Mouse (Mus musculus) olfactory bulb, adult 2 months (tissue): ENCODE measurements around the gene Rbp7. TPM values are rescaled to one million over a fixed set of nuclear protein-coding genes. Genes with fewer than 3 reads are reported as not detected.
A peak's percentile ranks its signal among the peaks of the same experiment; 100 is the strongest.

Experiments
- H3K27ac ChIP-seq: fragments of 200-500 bp; 2 replicates; pipeline ENCODE4 v1.5.1; 2012; ENCODE audit warnings: low read depth, low read length; ENCODE audit not compliant: insufficient read depth
- H3K4me1 ChIP-seq: fragments of 200-500 bp; 2 replicates; pipeline ENCODE4 v1.6.1; 2012; ENCODE audit warnings: low read length; ENCODE audit not compliant: control insufficient read depth, insufficient read depth
- H3K4me3 ChIP-seq: fragments of 200-500 bp; 2 replicates; pipeline ENCODE4 v1.5.1; 2012; ENCODE audit warnings: mild to moderate bottlenecking, low read depth, low read length, moderate library complexity; ENCODE audit not compliant: insufficient read depth
- CTCF ChIP-seq: fragments of 200-500 bp; IDR thresholded peaks from 2 replicates; pipeline ENCODE4 v1.5.1; 2012; ENCODE audit warnings: low read depth, mild to moderate bottlenecking, low read length, moderate library complexity; ENCODE audit not compliant: insufficient read depth
- POLR2A ChIP-seq: fragments of 200-500 bp; IDR thresholded peaks from 2 replicates; pipeline ENCODE4 v1.6.1; 2012; ENCODE audit warnings: mild to moderate bottlenecking, low read depth, low read length, moderate library complexity; ENCODE audit not compliant: insufficient read depth
- WGBS: fragments of 180-500 bp; shearing (Covaris S2); methylation state at CpG from one replicate; pipeline ENCODE4 v1.1.7; 2018; 5-methylcytosine and 5-hydroxymethylcytosine counted together
- polyA plus RNA-seq: library from polyadenylated mRNA; stranded (reverse); fragments of >200 nt; gene quantifications from 2 replicates; pipeline ENCODE4 v1.2.4, GENCODE M21; 2012; ENCODE audit warnings: low replicate concordance; ENCODE audit not compliant: missing spikeins, insufficient read depth, insufficient read length

Rbp7 gene
- polyA plus RNA-seq, 1 experiment = not detected

- H3K27ac ChIP-seq = no peak overlapping the region
- no peak overlapping the region for H3K4me3 ChIP-seq
- WGBS = 68% methylated on average over 2 of the region's 2 CpGs
- peaks cover 39% of the 10 kb centered on the region for H3K4me1 ChIP-seq
- TF ChIP-seq POLR2A (no peak), CTCF (no peak)
Observed at GRCm38 (mm10) chr4:149416986-149417385, 37.8 kb downstream of the Rbp7 start.

DNA sequence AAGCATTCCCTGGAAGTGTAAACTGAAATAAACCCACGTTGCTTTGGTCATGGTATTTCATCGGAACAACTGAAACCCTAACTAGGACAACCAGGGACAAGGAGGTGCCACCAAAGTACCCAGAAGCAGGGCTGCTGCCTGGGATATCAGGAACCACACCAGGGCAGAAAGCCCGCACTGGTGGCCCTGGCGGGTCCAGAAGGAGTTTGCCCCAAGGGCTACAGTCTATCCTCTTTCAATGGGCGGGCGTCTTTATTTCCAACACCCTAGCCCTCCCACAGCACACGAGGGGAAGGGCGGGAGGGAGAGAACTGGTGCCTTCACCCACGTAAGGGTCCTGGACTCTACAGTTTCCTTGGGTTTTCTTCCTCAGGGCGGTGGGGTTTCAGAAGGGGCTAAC lies 38.4 kb downstream of the Rbp7 start:
- Histone ChIP-seq H3K4me1 (peaks cover 34% of the 10 kb centered on the region), H3K4me3 (no peak overlapping the region), H3K27ac (no peak overlapping the region)
- 56% methylated on average over 10 of the region's 10 CpGs for WGBS
- TF ChIP-seq POLR2A = no peak

DNA sequence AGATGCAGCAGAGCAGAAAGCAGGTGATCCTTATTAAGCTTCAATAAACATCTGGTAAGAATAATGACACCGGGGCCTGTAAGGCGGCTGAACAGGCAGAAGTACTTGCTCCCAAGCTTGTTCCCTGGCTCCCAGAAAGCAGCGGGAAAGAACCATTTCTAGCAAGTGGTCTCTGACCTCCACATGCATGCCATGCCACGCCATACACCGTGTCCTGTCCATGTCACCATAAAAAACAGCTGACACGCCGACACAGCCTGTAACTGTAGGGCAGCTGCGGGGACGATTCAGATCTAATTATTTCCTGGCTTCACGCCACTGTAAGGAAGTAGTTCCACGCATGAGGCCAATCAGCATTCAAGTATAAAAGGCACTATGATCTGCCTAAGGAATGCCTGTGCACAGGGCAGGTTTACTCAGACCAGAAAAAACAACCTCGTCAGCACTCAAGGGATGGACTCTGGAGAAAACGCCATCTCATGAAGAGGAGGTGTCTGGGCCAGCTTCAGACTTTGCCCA lies 39.1 kb downstream of the Rbp7 start:
- H3K27ac ChIP-seq = no peak overlapping the region
- TF ChIP-seq POLR2A (no peak), CTCF (no peak)
- H3K4me1 ChIP-seq = peaks cover 33% of the 10 kb centered on the region
- 21% methylated on average over 13 of the region's 13 CpGs for WGBS
- H3K4me3 ChIP-seq = no peak overlapping the region

DNA sequence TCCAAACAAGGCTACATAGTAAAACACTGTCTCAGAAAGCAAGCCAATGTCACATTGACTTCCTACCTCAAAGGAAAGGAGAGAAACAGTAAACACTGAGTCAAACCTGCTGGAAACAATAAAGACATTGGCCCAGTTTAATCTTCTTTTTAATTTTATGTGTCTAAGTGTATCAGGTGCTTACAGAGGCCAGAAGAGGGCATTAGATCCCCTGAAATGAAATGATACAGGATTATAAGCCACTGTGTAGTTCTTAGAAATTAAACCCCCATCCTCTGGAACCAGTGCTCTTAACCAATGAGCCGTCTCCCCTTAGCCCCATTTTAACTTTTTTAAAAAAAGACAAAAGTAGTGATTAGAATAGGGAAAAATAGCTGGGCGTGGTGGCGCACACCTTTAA lies 40.5 kb downstream of the Rbp7 start:
- Histone ChIP-seq H3K4me1 (peaks cover 30% of the 10 kb centered on the region), H3K4me3 (no peak overlapping the region), H3K27ac (no peak overlapping the region)
- WGBS = 86% methylated on average over 3 of the region's 3 CpGs
- TF ChIP-seq CTCF (no peak), POLR2A (no peak)

- no peak overlapping the region for H3K4me3 ChIP-seq
- WGBS = 90% methylated on average over 4 of the region's 4 CpGs
- TF ChIP-seq CTCF = no peak
- TF ChIP-seq POLR2A = no peak
Observed at GRCm38 (mm10) chr4:149409759-149410158, 45.0 kb downstream of the Rbp7 start.

GRCm38 (mm10) chr4:149408331-149408730 lies 46.4 kb downstream of the Rbp7 start:
- Histone ChIP-seq H3K27ac (no peak overlapping the region), H3K4me1 (peaks cover 21% of the 10 kb centered on the region), H3K4me3 (no peak overlapping the region)
- TF ChIP-seq POLR2A (no peak), CTCF (no peak)
- 91% methylated on average over 6 of the region's 6 CpGs for WGBS

More at GRCm38 (mm10) chr4:149409759-149410158, 45.0 kb downstream of the Rbp7 start:
- Histone ChIP-seq H3K27ac (no peak overlapping the region), H3K4me1 (peaks cover 15% of the 10 kb centered on the region)

DNA sequence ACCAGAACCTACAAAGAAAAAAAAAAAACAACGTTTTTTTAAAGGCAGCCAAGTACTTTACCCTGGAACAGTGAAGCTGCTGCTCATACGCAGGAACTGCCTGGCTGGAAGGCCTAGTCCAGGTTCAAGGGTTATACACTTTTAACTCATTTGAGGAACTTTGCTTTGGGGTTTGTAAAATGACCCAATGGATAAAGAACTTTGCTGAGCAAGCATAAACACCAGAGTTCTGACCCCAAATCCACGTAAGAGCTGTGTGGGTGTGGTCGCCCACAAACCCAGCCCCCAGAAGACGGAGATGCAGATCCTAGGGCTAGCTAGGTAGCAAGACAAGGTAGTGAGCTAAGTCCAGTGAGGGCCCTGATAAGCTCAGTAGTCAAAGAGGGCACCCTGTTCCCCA lies 47.3 kb downstream of the Rbp7 start:
- no peak for TF ChIP-seq POLR2A
- TF ChIP-seq CTCF = no peak
- no peak overlapping the region for H3K27ac ChIP-seq
- peaks cover 28% of the 10 kb centered on the region for H3K4me1 ChIP-seq
- no peak overlapping the region for H3K4me3 ChIP-seq
- WGBS = 83% methylated on average over 5 of the region's 5 CpGs

DNA sequence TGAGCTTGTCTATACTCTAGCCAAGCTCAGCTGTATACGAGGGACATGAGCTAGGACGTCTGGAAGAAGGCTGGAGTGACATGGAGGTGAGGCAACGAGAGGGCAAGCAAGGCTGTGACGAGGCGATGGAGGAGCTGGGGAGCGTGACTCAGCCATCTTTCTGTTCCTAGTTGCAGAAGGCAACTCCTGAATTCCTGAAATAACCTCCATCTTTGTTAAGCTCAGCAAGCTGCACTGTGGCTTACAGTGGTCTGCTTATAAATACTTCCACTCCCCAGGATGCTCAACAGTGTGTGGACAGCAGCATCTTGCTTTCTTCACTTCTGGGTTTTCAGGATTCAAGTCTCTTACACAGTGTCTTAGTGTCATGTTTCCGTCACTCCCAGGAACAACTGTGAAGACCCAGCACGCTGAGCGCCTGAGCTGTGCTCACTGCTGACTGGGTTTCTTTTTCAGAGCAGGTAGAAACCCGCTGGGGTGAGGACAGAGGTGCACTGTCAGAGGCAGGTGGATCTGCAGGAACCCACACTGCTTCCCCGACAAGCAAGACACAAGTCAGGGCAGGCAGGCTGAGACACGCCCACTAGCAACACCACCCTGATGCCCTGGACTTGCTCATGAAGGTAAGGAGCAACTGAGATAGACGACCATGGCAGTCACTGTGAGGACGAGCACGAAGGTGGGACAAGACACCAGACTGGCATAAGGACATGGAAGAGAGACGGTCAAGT lies 48.9 kb downstream of the Rbp7 start:
- no peak for TF ChIP-seq CTCF
- TF ChIP-seq POLR2A = no peak
- 69% methylated on average over 16 of the region's 16 CpGs for WGBS
- H3K4me3 ChIP-seq = no peak overlapping the region
- H3K4me1 ChIP-seq = peaks cover 40% of the 10 kb centered on the region
- peak overlapping the region; percentile 22 for H3K27ac ChIP-seq

DNA sequence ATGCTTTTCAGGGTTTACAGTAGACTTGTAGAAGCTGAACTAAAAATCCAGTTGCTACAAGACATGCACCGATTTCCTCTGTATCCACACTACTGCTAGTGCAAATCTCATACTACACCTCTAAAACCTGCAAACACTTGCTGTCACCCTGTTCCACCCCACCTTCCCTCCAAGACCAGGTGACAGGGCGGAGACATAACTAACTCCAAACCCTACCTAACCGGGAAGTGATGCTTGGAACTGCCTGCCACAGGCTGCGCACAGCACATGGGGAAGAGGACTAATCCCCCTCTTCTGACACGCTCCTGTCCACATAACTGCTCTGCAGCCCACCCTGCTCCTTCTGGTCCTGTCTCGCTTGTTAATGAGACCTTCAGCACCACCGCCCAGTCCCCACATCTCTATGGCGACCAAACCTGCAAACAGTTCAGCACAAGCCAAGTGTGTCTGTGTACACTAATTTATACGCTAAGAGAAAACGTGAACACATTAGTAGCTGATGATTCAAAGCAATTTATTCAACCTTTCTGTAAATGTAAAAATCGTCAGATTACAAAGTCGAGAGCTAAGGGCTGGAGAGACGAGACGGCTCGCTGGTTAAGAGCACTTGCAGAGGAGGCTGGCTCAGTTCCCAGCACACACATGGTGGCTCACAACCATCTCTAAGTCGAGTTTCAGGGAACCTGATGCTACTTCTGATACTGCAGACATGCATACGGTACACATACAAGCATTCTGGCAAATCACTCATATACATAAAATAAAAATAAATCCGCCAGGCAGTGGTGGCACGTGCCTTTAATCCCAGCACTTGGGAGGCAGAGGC lies 49.9 kb downstream of the Rbp7 start:
- peaks cover 41% of the 10 kb centered on the region for H3K4me1 ChIP-seq
- no peak overlapping the region for H3K27ac ChIP-seq
- no peak for TF ChIP-seq POLR2A
- no peak for TF ChIP-seq CTCF
- no peak overlapping the region for H3K4me3 ChIP-seq
- WGBS = 44% methylated on average over 19 of the region's 19 CpGs
